In genomic region chr14:30171008-30171407, GRCm38 (mm10) we compare ENCODE assay signal across 16 mouse cellular contexts.
DNase-seq lines count a peak whose midpoint lies in the region; ATAC-seq and TF ChIP-seq lines count a peak whose summit lies in the region.
"Had no signal": no experiment of that assay in that cellular context is flagged by ENCODE, and none has a peak within 500 bp of the region (broad histone marks: within the 10 kb centered on the region; RNA-seq: fewer than 3 reads in every experiment).

No protein-coding gene starts in this region.

- no peak for DNase-seq in hindbrain, embryonic 10.5 days (ENCODE audit: low spot score)
- DNase-seq in layer of hippocampus, adult 2 months (ENCODE audit: low spot score in 2 of 2) = no peak
- no peak for DNase-seq in layer of hippocampus, adult 18-20 months (ENCODE audit: low spot score in 2 of 2)
- DNase-seq in MN1 (ENCODE audit: low spot score) = peak; percentile 14
- DNase-seq in liver, postnatal 0 days = no peak
- no peak for DNase-seq in cerebellum, adult 11 months
- DNase-seq: adrenal gland, postnatal 36 days; cerebellum, adult 11-12 months; heart, postnatal 4 days; lung, postnatal 10 days; retina, postnatal 1 day had no signal

- peak; percentile 53 for TF ChIP-seq CTCF in layer of hippocampus, adult 2 months (conservative IDR thresholded peaks at IDR 0.05)
- peak; percentile 30; the same call in 1 of the 2 replicates for TF ChIP-seq CTCF in liver, postnatal 0 days (IDR thresholded peaks at IDR 0.05; ENCODE audit: low read depth)

- peaks cover 32% of the 10 kb centered on the region for H3K4me1 ChIP-seq in hindbrain, embryonic 13.5 days (replicated peaks)
- no peaks in the 10 kb centered on the region for H3K4me1 ChIP-seq in hindbrain, embryonic 10.5 days (replicated peaks)
- peaks cover 4% of the 10 kb centered on the region for H3K4me1 ChIP-seq in liver, postnatal 0 days (ENCODE audit: insufficient read depth)
- peaks cover 6% of the 10 kb centered on the region; the same call in 1 of the 2 replicates for H3K4me1 ChIP-seq in forebrain, embryonic 12.5 days

- H3K36me3 ChIP-seq in hindbrain, embryonic 13.5 days = no peaks in the 10 kb centered on the region
- H3K36me3 ChIP-seq in hindbrain, embryonic 10.5 days = no peaks in the 10 kb centered on the region
- no peaks in the 10 kb centered on the region for H3K36me3 ChIP-seq in liver, postnatal 0 days (replicated peaks; ENCODE audit: insufficient read depth, low read length)
- no peaks in the 10 kb centered on the region for H3K36me3 ChIP-seq in forebrain, embryonic 12.5 days (replicated peaks)
- H3K36me3 ChIP-seq: limb, embryonic 13.5 days had no signal

- H3K4me3 ChIP-seq in hindbrain, embryonic 13.5 days = no peak overlapping the region
- H3K4me3 ChIP-seq in hindbrain, embryonic 10.5 days = no peak overlapping the region
- H3K4me3 ChIP-seq in layer of hippocampus, adult 2 months = no peak overlapping the region
- no peak overlapping the region for H3K4me3 ChIP-seq in liver, postnatal 0 days (ENCODE audit: low read depth, low read length)
- H3K4me3 ChIP-seq in forebrain, embryonic 12.5 days (replicated peaks) = no peak overlapping the region
- H3K4me3 ChIP-seq: left cerebral cortex, adult 2 months; limb, embryonic 13.5 days had no signal

- no peaks in the 10 kb centered on the region for H3K9me3 ChIP-seq in hindbrain, embryonic 13.5 days
- no peaks in the 10 kb centered on the region for H3K9me3 ChIP-seq in hindbrain, embryonic 10.5 days
- H3K9me3 ChIP-seq in liver, postnatal 0 days (ENCODE audit: low read length) = no peaks in the 10 kb centered on the region
- no peaks in the 10 kb centered on the region for H3K9me3 ChIP-seq in forebrain, embryonic 12.5 days
- H3K9me3 ChIP-seq: limb, embryonic 13.5 days had no signal

- H3K27me3 ChIP-seq in hindbrain, embryonic 13.5 days = no peaks in the 10 kb centered on the region
- no peaks in the 10 kb centered on the region for H3K27me3 ChIP-seq in hindbrain, embryonic 10.5 days (ENCODE audit: insufficient read depth, poor library complexity, severe bottlenecking)
- H3K27me3 ChIP-seq in liver, postnatal 0 days (ENCODE audit: insufficient read depth, low read length) = no peaks in the 10 kb centered on the region
- peaks cover 3% of the 10 kb centered on the region; the same call in 1 of the 2 replicates for H3K27me3 ChIP-seq in forebrain, embryonic 12.5 days

- H3K9ac ChIP-seq in hindbrain, embryonic 13.5 days = no peak overlapping the region
- H3K9ac ChIP-seq in liver, postnatal 0 days (replicated peaks) = no peak overlapping the region
- no peak overlapping the region for H3K9ac ChIP-seq in forebrain, embryonic 12.5 days
- H3K9ac ChIP-seq: limb, embryonic 13.5 days had no signal

- ATAC-seq in hindbrain, embryonic 13.5 days (ENCODE audit: low FRiP score) = no peak
- no peak for ATAC-seq in liver, postnatal 0 days
- no peak for ATAC-seq in forebrain, embryonic 12.5 days (ENCODE audit: low FRiP score)

- TF ChIP-seq EP300 in liver, postnatal 0 days (IDR thresholded peaks at IDR 0.05; ENCODE audit: low read depth) = no peak

- H3K4me2 ChIP-seq in hindbrain, embryonic 13.5 days = no peak overlapping the region
- H3K4me2 ChIP-seq in liver, postnatal 0 days (ENCODE audit: low read depth, low read length) = no peak overlapping the region
- H3K4me2 ChIP-seq in forebrain, embryonic 12.5 days = no peak overlapping the region
- H3K4me2 ChIP-seq: limb, embryonic 13.5 days; midbrain, embryonic 11.5 days had no signal

- 49% methylated on average over 6 of the region's 6 CpGs for WGBS in hindbrain, embryonic 13.5 days
- WGBS in hindbrain, embryonic 10.5 days = 73% methylated on average over 6 of the region's 6 CpGs
- 66% methylated on average over 6 of the region's 6 CpGs for WGBS in liver, postnatal 0 days (ENCODE audit: insufficient replicate concordance)
- WGBS in forebrain, embryonic 12.5 days = 58% methylated on average over 6 of the region's 6 CpGs

- peak overlapping the region; percentile 45 for H3K27ac ChIP-seq in hindbrain, embryonic 13.5 days
- no peak overlapping the region for H3K27ac ChIP-seq in hindbrain, embryonic 10.5 days
- no peak overlapping the region for H3K27ac ChIP-seq in layer of hippocampus, adult 2 months
- no peak overlapping the region for H3K27ac ChIP-seq in liver, postnatal 0 days (ENCODE audit: low read depth)
- H3K27ac ChIP-seq in forebrain, embryonic 12.5 days = no peak overlapping the region
- H3K27ac ChIP-seq: left cerebral cortex, adult 2 months; limb, embryonic 13.5 days had no signal
